Mouse (Mus musculus) thymus, adult 2 months (tissue): ENCODE results near the gene Fibin. TPM values are rescaled to one million over a fixed set of nuclear protein-coding genes. Genes with fewer than 3 reads are reported as not detected.

Experiments used
- DNase-seq: peaks from one replicate; pipeline ENCODE4 v3.0.0; 2021
- H3K27ac ChIP-seq: fragments of 200-500 bp; 2 replicates; pipeline ENCODE4 v1.5.1; 2012; ENCODE audit warnings: low read length, control low read depth; ENCODE audit not compliant: control insufficient read depth, insufficient read depth
- H3K27me3 ChIP-seq: fragments of 200-500 bp; 2 replicates; pipeline ENCODE4 v1.6.1; 2012; ENCODE audit warnings: mild to moderate bottlenecking, low read length, moderate library complexity, mixed read lengths; ENCODE audit not compliant: control insufficient read depth, insufficient read depth
- H3K36me3 ChIP-seq: fragments of 200-500 bp; 2 replicates; pipeline ENCODE4 v1.6.1; 2012; ENCODE audit warnings: mild to moderate bottlenecking, low read length, moderate library complexity; ENCODE audit not compliant: control insufficient read depth, insufficient read depth
- H3K4me1 ChIP-seq: fragments of 200-500 bp; replicated peaks from 2 replicates; pipeline ENCODE4 v1.6.1; 2012; ENCODE audit warnings: low read length; ENCODE audit not compliant: control insufficient read depth, insufficient read depth
- H3K4me3 ChIP-seq: fragments of 200-500 bp; 2 replicates; pipeline ENCODE4 v1.5.1; 2012; ENCODE audit warnings: mild to moderate bottlenecking, low read length, control low read depth, moderate library complexity; ENCODE audit not compliant: control insufficient read depth, insufficient read depth
- CTCF ChIP-seq: fragments of 200-500 bp; IDR thresholded peaks from 2 replicates; pipeline ENCODE4 v1.5.1; 2012; ENCODE audit warnings: mild to moderate bottlenecking, control low read depth, low read length, moderate library complexity, borderline replicate concordance; ENCODE audit not compliant: control insufficient read depth, poor library complexity, insufficient read depth; ENCODE audit errors: extremely low read depth
- POLR2A ChIP-seq: fragments of 200-500 bp; IDR thresholded peaks from 2 replicates; pipeline ENCODE4 v1.6.1; 2012; ENCODE audit warnings: mild to moderate bottlenecking, low read length, control low read depth, moderate library complexity; ENCODE audit not compliant: control insufficient read depth, poor library complexity, insufficient read depth; ENCODE audit errors: extremely low read depth
- WGBS: fragments of 180-500 bp; shearing (Covaris S2); methylation state at CpG from one replicate; pipeline ENCODE4 v1.1.7; 2018; 5-methylcytosine and 5-hydroxymethylcytosine counted together
- polyA plus RNA-seq: library from polyadenylated mRNA; depleted of rRNA; stranded (reverse); fragments of >200 nt; gene quantifications from 2 replicates; pipeline ENCODE4 v1.2.3, GENCODE M21; 2012

Fibin gene
- polyA plus RNA-seq, 1 experiment: 0.82 TPM

GRCm38 (mm10) chr2:110353302-110353970, 9.5 kb downstream of the Fibin start:
- H3K27ac ChIP-seq: no peak overlapping the region
- no peaks in the 10 kb centered on the region for H3K27me3 ChIP-seq
- no peaks in the 10 kb centered on the region for H3K4me1 ChIP-seq
- no peak for DNase-seq
- WGBS: 86% methylated on average over 5 of the region's 5 CpGs
- H3K36me3 ChIP-seq: no peaks in the 10 kb centered on the region
- TF ChIP-seq POLR2A (no peak), CTCF (no peak)
- no peak overlapping the region for H3K4me3 ChIP-seq

DNA sequence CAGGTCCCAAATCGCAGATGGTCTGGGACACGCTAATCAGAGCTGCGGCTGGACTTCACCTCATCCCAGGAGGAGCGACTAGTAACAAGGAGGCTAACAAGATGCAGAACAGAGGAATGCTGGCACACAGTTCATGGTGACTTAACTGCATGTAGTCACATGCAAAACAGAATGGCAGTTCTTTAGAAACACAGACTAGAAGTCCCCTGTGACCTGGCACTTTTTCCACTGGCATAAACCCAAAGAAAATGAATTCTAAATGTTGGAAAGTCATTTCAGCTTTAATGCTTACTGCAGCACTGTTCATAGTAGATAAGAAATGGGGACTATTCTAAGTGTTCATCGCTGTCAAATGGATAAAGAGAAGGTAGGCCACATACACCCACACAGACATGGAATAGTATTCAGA, 11.1 kb downstream of the Fibin start:
- TF ChIP-seq CTCF: no peak
- no peak for TF ChIP-seq POLR2A
- Histone ChIP-seq H3K27ac (no peak overlapping the region), H3K4me3 (no peak overlapping the region), H3K36me3 (no peaks in the 10 kb centered on the region), H3K4me1 (no peaks in the 10 kb centered on the region), H3K27me3 (no peaks in the 10 kb centered on the region)
- 80% methylated on average over 5 of the region's 5 CpGs for WGBS
- DNase-seq: no peak

DNA sequence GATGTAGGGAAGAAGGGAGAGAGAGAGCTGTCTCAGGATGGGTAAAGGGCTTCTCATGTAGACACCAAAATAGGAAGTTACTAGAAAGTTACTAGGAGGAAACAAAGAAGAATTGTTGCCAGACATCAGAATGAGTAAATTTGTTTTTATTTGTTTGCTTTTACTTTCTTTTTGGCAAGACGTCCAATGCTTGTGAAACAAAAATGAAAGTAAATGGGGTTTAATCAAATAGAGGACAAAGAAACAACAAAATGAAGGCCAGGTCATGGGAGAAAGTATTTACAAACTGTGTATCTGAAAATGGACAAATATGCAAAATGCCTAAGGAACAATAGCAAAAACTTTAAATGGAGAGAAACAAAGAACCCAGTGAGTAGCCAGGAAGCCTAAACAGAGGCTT, 11.6 kb downstream of the Fibin start:
- no peak for TF ChIP-seq CTCF
- TF ChIP-seq POLR2A: no peak
- H3K27me3 ChIP-seq: no peaks in the 10 kb centered on the region
- no peaks in the 10 kb centered on the region for H3K36me3 ChIP-seq
- 62% methylated on average over 1 of the region's 1 CpGs for WGBS
- DNase-seq: no peak
- H3K27ac ChIP-seq: no peak overlapping the region
- no peak overlapping the region for H3K4me3 ChIP-seq
- H3K4me1 ChIP-seq: no peaks in the 10 kb centered on the region

DNA sequence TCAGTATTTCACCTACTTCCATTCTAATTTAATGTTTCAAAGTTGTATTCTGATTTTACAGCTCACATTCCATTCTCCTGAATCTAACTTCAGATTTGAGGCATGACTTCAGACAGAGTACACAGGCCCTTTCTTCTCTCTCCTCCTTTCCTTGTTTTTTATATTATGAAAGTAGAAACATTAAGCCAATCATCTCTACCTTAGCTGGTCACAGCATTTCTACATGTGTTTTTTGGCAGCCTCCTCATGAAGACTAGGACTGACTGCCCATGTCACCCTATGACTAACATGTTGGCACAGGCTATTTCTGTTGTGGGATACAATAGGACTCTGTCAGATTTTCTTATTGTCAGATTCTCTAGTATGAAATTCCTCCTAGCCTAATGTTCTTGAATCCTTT, 34.0 kb downstream of the Fibin start:
- Histone ChIP-seq H3K36me3 (no peaks in the 10 kb centered on the region), H3K4me1 (no peaks in the 10 kb centered on the region), H3K27ac (no peak overlapping the region), H3K4me3 (no peak overlapping the region), H3K27me3 (no peaks in the 10 kb centered on the region)
- no peak for DNase-seq
- TF ChIP-seq CTCF (no peak), POLR2A (no peak)

DNA sequence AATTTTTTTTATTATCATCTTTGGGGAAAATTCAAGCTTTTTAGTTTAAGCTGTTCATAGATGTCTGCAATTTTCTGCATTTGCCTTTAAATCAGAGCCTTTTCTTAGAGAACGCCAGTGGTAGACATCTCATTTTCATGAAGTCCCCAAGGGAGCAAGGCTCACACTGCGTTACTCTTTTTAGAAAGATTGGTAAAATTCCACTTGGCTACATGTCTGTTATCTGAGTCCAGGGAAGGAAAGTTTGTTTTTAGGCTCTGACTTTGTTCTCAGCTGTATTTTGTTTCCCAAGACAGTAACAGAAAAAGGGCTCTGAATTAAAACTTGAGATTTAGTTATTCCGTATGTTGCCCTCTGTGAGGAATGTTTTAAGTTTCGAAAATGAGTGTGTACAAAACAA, 43.0 kb downstream of the Fibin start:
- no peak for TF ChIP-seq CTCF
- TF ChIP-seq POLR2A: no peak
- no peaks in the 10 kb centered on the region for H3K36me3 ChIP-seq
- no peaks in the 10 kb centered on the region for H3K4me1 ChIP-seq
- WGBS: 90% methylated on average over 4 of the region's 4 CpGs
- no peak overlapping the region for H3K27ac ChIP-seq
- H3K27me3 ChIP-seq: no peaks in the 10 kb centered on the region
- no peak overlapping the region for H3K4me3 ChIP-seq
- no peak for DNase-seq

DNA sequence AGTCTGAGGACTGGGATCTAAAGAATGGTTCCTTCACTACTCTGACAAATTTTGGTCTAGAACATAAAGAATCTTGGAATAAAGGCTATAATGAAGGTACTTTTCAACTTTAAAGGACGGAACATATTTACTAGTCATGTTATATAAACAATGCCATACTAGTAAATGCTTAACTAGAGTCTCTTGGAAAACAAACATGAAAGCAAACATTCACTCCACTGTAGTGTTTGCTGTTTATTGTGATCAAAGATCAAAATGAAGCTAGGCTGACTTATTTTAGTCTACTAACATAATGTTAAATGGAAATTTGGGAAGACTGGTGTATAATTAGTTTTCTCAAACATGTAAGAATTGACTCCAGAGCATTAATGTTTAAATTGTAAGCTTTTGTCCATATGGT, 43.7 kb downstream of the Fibin start:
- Histone ChIP-seq H3K36me3 (no peaks in the 10 kb centered on the region), H3K27me3 (no peaks in the 10 kb centered on the region), H3K4me1 (no peaks in the 10 kb centered on the region), H3K4me3 (no peak overlapping the region), H3K27ac (no peak overlapping the region)
- WGBS: 77% methylated on average over 1 of the region's 1 CpGs
- TF ChIP-seq CTCF (no peak), POLR2A (no peak)
- DNase-seq: no peak

DNA sequence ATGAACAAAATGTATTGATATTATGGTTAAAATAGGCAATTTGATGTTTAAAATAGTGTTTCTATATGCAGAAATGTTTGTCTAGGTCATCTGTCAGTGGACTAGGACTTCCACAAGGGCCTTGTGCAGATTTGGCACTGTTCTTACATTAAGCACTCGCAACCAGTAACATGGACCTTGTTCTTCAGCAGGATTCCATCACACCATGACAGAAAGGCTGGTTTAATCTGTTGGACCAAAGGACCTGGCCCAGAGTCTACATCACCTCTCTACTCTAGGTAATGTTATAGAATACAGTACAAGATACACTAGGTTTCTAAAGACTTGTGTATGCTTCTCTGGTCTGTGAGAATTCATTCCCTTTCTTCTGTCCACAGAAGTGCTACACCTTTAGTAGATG, 44.3 kb downstream of the Fibin start:
- no peak for TF ChIP-seq CTCF
- no peak for TF ChIP-seq POLR2A
- Histone ChIP-seq H3K4me3 (no peak overlapping the region), H3K4me1 (no peaks in the 10 kb centered on the region), H3K27me3 (no peaks in the 10 kb centered on the region), H3K36me3 (no peaks in the 10 kb centered on the region), H3K27ac (no peak overlapping the region)
- no peak for DNase-seq
- 75% methylated on average over 1 of the region's 1 CpGs for WGBS
